Mouse (Mus musculus) layer of hippocampus, postnatal 25 days (tissue): ENCODE measurements at regions not wholly inside any gene's neighbourhood (a gene's known extent, or its start where the extent isn't known, plus 50 kb on each side); places are given as distances from the start of the nearest gene placed in this dataset.

Source experiments
- DNase-seq, 2 experiments: peaks; one replicate each; pipeline ENCODE4 v3.0.0; 2022; ENCODE audit warnings: mixed read lengths in 2 of 2, low spot score in 1 of 2; ENCODE audit errors: extremely low spot score in 1 of 2

DNA sequence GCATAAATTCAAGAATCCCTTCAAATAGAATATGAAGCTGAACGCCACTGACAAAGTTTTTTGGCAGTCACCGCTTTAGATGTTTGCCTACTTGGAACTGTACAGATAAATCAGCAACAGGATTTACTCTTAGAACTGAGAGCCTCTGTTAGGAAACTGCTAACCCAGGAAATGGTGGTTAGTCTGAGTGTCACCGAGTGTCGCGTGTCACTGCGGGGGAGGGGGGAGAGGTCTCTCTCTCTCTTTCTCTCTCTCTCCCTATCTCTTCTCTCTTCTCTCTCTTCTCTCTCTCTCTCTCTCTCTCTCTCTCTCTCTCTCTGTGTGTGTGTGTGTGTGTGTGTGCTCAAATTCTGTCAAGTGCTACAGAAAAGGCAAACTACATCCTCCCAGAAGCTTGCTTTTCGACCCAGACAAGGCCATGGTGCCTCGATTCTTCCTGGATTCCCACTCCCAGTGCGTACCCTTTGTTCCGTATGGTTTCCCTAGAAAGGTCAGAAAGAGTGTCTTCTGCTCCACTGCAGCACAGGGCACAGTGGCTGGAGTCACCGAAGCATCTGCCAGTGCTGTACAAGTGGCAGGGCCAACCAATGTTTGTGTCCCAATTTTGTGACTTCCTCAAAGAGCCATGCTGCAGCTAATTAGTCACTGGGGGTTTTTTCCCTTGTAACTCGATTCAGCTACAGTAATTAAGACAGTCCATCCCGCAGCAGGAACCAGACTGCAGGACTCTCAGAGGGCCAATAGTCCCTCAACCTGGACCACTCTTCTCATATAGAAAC, 87.0 kb downstream of the Cog6 start:
- DNase-seq, result no peak

DNA sequence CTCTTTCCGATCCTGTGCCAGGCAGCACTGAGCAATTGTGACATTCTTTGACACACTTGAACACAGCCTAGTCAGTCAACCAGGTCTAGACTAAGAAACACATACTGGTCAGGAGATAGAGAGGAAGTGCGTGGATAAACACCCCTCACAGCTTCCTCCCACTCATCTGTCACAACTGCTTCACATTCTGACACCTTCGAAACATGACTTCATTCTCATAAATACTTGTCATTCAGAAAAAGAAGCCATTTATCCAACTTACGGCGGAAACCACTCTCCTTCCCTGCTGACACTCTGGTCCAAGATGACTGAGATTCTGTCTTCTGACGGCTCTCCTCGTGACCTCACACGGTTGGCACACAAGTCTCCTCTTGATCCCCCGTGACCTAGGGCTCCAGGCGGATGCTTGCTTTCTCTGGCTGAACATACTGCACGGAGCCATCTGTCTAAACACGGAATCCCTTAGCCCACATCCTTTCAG, 89.6 kb downstream of the Cog6 start:
- DNase-seq, result no peak

DNA sequence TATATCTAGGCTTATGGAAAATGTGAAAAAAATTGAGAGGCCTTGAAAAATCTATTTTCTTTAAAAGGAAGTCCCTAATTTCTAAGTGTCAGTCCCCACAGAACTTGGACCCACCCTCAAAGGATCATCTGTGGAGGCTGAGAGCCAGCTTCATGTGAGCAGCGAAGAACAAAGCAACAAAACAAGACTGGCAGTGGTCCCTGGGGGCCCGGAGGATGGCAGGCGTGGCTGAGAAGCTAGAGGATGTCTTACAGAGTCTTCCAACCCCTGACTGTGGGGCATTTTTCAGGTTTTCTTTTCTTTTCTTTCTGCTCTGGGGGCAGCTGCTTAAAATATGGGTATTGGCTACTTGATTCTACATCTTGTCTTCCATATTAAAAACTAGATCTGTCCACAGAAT, 90.5 kb downstream of the Cog6 start:
- no peak for DNase-seq

DNA sequence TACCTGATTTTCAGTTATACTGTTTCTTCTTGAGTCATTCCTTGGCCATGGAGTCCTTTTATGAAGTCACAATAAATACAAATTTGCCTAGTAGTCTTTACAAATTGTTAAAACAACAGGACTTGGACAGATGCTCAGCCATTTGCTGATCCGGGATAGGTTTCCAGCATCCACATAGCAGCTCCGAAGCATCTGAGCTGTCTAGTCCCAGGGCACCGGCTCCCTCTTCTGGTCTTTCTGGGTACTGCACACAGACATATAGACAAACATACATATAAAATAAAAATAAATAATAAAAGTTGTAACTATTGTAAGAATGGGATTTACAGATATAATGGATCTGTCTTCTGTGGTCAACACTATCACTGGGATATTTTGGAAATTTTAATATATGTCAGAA, 91.8 kb downstream of the Cog6 start:
- DNase-seq, result peak in 1 of 2 experiments; percentile 20

DNA sequence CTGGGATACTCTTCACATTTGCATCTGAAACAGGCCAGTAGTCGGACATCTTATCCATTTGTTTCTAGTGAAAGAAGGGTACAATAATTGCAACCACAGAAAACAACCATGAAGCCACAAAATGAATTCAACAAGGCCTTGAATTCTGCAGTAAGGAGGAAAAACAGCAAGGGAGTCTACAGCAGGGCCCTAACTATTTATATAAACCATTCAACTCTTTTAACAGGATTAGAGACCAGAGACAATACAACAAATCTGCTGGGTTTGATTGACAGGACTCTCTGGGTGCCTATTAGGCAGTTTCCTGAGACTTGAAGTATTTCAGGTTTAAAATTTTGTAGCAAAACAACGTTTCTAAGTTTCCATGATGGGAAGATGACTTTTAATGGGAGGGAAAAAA, 92.4 kb downstream of the Cog6 start:
- no peak for DNase-seq

DNA sequence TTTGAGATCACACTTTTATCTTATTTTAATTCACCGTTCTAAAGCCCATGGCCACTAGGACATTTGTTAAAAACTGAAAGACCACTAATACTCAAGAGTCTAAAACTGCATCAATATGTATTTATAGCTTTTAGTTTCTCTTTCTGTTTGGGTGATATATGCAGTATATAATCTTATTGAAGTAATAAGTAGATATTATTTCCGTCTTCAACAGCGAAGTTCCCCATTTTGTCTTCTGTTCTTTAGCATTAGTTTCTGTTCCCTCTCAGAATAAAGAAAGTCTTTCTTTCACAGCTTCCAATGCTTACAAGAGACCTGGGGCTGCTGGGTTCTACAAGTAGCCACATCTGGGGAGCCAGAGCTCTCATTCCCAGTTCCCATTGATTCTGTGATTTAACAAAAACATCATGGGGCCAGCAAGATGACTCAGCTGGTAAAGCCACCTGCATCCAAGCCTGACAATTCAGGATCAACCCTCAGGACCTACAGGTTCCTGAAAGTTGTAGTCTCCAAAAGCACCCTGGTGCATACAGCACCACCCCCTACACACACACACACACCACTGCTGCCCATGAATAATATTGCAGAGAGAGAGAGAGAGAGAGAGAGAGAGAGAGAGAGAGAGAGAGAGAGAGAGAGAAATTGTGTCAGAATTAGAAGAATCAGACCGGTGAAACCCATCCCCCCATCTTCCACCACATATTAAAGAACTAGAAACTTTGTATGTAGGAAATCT, 93.0 kb downstream of the Cog6 start:
- no peak for DNase-seq

DNA sequence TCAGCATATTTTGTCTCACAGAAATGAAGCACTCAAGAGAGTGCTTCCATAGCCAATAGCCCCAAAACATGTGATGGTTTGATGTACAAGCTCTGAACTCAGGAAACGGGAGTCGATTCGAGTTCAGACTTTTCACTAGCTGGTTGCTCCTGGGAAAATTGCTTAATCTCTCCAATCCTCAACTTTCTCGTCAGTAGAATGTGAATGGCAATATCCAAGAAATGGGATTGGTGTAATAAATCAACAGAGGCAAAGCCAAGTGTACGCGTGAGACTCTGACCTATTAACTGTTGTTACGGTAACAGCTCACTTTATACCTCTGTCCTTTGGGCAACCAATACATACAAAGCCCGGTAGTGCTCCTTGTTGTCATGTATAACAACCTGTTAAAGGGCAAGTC, 94.6 kb downstream of the Cog6 start:
- no peak for DNase-seq

DNA sequence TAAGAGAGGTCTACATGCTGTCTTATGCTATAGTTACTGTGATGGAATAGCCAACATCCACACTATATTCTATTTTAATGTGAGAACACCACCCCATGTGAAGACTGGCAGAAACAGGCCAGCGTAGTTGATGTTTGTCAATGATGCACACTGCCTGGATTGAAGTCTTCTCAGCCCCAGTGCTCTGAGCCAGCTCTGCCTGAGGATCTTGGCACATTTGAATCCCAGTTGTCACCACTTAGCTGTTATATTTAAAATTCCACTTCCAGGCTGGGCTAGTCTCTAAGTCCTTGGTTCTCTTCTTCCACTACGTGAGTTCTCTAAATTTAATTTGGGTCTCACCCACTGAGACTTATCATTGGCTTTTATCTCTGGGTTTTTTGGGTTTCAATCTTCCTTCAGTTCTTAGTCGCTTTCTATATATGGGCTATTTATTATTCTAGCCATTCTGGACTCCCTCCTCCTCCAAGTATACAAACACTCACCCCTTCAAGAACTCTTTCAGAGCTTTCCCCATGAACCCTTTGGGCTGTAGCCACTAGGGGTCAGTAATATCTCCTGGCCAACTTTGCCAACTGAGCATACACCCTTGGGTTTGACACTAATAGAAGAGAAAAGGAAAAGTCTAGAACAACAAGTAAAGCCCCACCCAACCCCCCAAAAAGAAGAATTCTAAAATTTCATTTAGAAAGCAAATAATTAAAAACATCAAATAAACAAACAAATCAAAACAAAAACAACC, 110.0 kb downstream of the Cog6 start:
- no peak for DNase-seq

DNA sequence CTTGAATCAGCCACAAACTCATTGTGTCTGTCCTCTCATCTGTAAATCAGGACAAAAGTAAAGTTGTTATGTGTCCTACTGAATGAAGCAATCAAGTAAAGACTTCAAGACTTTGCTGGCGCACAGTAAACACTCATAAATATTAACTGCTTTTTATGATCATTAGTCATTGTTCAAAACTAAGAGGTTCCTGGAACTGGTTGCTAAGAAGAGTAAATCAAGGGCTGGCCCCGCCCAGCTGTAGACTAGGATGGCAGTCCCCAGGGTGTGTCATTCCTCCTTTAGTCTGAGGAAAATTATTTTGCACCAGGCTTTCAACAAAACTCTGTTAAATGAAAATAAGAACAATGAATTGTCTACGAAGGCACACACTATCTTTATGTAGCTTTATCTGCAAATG, 113.0 kb downstream of the Cog6 start:
- no peak for DNase-seq

DNA sequence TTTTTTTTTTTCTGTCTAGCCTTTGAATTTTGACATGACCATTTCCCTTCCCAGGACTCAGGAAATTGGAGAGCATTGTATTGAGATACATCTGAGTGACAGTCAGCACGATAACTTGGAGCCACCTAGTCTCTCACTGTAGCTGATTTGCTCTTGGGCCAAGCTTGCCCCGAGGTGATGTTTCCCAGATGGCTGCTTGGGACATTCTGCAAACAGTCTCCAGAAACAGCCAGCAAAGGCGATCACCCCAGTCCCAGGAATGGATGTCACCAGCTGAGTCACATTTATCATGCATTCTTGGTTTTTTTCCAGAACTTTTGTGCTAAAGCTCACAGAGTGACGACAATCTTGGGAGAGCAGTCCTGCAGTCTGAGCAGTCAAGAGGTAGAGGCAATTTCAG, 119.4 kb downstream of the Cog6 start:
- DNase-seq, result no peak

DNA sequence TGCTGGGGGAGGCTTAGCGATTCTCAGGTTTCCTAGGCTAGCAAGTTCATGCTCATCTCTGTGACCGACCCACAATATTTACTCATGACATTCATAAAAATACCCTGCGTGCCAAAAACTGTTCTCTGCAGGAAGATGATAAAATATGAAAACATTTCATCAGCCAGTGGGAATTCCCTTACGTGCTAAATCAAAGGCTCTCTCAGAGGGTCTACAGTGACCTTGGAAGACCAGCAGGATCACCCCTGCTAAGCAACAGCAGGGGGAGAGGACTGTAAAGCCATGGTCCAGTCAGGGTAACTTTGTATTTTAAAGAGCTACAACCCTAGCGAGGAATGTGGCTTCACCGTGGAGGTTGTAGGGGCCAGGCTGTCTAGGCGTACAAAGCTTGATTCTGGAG, 120.6 kb downstream of the Cog6 start:
- no peak for DNase-seq

DNA sequence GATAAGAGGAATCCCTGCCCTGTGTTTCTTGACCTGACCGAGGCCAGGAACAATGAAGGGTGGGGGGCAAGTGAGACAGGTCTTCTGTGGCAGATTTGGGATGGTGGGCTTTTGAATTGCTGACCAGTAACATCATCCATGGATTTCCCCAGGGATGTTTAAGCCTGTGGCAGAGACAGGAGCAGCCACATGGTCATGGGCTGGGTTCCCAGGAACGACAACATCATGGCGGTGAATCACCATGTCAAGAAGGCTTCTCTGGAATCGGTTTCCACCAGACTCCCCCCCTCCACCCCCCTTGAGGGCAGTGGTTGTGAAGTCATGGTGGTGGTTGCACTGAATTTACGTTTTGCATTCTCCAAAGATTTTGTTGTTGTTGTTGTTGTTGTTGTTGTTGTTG, 121.3 kb downstream of the Cog6 start:
- no peak for DNase-seq

DNA sequence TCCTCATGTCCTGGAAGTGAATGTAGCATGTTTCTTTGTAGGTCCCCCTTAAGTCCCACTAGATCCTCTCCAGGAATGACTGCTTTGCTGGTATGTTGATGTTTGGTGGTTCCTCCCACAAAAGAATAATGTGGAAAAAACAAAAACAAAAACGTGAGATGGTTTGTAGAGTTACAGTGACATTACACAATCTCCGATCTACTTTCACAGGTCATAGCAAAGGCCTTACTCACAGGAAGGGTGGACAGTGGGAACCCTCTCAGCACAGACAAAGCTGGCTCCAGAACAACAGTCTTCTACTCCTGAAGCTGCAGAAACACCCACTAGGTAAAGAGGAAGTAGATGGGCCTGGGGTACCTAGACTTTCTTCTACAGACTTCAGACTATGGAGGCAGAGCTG, 122.2 kb downstream of the Cog6 start:
- no peak for DNase-seq

DNA sequence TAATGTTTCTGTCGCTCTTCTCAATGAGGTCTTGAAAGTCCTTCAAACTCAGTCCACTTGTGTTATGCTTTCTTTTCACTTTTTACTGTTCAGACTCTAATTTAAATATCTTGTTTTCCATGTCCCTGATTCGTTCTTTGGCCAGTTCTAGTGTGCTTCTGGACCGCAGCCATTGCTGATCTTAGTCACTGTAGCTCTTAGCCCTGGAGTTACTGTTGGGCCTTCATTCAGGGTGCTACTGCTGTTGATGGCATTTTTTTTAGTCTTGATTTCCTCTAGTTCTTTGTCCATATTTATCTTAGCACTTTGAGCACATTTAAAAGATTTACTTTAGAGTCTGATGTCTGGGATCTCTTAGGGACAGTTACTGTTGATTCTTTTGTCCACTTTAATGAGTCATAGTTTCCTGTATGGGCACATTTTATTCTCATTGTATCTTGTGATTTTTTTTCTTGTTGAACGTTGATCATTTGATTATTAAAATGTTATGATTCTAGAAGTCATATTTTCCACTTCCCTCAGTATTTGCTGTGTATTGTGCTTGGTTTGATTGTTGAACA, 127.8 kb downstream of the Cog6 start:
- DNase-seq, result no peak

DNA sequence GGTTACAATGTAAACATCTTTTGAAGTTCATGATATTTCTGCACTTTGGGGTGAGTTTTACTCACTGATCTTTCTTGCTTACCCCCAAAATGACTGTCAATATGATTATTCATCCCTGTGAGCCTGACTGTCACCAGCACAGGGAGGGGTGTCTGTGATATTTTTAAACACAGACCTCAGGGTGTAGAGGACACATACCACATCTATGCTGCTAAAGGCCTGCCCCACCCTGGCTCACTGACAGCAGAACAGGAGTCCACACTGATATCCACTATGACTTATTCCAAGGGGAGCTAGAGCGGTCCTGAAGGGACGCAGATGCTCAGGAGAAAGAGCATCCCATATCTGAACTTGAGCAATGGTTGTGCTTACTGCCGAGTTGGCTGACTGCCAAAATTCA, 135.1 kb downstream of the Cog6 start:
- DNase-seq, result no peak

DNA sequence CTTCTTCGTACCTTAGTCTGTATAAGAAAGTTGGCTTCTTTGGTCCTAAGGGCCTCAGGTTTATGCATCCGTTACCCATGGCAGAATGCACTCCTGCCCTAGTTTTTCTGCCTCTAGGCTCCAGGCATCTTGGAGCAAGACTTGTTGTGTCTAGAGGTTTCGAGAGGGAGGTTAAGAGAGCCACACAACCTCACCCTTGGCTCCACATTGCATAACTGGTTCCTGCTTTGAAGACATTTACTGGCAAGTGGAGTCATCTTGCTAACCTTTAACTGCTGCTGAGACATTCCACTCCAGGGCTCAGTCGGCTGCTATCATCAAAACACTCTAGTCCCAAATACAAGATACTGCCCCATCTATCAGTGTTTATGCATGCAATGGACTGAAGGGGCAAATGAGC, 135.9 kb downstream of the Cog6 start:
- no peak for DNase-seq

DNA sequence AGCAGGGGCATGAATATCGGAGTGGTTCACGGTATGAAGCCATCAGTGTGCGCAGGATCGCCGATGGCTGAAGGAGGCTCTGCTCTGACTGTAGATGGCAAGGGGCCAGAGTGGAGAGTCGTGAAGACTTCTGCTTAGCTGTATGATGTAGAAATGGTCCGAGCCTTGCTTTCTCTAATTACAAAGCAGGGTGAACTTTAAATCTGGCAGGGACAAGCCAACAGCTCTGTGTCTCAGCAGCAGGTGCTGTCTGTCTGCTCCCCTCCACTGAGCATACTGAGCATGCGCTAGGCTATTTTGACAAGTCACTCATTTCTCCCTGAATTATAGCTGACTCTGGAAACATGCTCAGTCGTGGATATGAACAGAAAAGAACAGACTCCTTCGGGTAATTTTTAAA, 137.3 kb downstream of the Cog6 start:
- no peak for DNase-seq

DNA sequence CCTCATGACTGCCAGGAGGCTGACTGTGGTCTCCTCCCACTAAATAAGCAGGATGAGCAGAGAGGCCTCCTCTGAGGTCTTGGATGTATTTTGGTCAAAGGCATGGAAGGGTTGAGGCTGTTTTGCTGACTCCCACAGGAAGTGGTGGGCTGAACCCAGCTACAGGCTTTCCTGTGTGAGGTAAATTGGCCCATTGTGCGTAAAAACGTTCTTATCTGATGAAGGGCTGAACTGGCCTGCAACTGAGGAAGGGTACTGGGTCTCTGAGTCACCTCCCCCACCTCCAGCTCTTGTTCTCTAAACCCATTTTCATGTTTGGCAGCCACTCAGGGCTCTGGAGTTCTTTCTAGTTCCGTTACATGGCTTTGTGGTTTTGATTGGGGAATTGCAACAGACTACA, 138.7 kb downstream of the Cog6 start:
- no peak for DNase-seq

DNA sequence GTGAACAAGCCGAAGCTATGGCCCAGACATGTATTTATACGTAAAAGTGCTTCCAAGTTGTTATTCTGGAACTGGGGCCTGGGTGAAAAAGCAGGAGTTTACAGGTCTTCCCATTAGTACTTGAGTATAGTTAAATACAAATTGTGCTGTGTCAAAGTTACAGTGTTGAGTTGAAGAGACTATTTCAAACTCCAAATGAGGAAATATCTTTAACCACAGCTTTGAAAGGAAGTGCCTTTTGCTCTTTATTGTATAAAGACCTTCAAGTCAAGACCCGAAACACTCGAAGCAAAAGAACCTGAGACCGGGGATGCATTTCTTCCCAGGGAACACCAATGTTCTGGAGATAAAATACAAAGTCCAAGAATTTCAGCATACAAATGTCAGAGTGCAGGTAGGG, 144.8 kb downstream of the Cog6 start:
- DNase-seq, result no peak

DNA sequence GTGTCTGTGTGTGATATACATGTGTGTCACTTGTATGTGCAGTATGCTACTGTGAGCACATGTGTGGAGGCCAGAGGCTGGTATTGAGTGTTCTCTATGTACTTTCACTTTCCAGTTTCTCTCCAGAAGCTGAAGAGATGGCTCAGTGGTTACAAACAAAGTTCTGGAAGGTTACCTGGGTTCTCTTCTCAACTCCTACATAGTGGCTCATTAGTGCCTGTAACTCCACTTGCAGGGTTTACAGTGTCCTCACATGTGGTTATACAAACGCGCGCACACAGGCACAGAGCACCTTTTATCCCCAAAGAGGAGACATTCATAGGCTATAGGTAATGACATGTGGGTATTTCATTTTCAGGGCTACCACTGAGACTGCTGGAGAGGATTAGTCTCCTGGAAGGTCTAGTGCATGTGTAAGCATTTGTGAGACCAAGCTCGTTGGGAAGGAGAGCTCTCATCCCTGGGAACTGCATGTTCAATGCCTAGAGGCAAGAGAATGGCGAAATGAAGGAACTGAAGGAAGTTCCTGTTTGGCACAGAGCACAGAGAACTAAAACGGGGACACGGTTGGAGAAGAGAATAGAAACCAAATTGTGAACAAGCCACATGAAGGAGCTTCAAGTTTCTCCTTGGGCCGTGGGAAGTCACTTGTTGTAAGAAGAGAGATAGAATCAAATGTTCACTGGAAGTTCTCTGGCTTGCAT, 153.7 kb downstream of the Cog6 start:
- no peak for DNase-seq

DNA sequence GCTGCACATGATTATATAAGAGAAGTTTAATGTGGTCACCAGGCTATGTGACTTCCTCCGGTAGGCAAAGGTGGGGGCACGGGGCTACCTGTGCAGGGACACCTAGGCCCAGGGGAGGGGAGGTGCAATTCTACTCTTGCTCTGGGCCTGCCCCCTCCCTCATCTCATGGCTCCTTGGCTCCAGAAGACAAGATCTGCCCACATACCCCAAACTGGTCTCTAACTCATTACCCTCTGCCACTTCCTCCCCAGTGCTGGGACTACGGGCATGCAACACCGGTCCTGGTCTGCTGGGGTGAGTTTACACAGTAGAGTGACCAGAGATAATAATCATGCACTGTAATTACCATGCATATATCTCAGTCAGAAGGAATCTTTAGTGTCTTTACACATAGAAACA, 155.0 kb downstream of the Cog6 start:
- DNase-seq, result no peak
